Mouse (Mus musculus) spleen, adult 12 weeks (tissue): ENCODE results near the gene Dars.

ENCODE experiments used
- DNase-seq: peaks from one replicate; pipeline ENCODE4 v3.0.0; 2022; ENCODE audit warnings: low spot score

Dars gene

DNA sequence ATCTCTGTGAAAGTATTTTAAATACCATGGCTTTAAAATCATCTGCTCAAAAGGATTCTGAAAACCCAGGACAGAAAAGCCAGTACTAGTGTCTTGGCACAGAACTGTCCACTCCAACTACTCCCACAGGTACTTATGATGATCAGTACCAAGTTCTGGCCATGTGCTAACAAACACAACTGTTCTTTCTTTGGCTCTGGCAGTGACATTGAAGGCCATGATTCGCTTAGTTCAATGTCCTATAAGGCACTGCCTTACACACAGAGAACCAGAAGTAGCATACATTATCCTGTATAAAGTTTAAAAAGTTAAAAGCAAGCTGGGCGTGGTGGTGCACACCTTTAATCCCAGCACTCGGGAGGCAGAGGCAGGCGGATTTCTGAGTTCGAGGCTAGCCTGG, 6.0 kb downstream of the Dars start:
- no peak for DNase-seq

DNA sequence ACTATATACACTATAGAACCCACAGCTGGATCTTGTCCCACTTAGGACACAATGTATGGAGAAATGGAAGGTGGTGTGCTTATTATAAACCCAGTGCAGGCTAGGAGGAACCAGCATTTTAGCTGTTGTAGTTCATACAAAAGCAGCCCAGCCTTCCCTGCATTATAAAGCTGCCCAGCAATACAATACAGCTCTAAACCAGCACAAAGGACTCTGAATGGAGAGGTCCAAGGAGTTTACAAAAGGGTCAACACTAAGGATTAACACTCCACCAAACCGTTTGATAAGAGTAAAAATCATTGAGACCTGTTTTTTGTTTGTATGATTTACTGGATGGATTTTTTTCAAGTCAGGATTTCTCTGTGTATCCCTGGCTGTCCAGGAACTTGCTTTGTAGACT, 10.3 kb downstream of the Dars start:
- no peak for DNase-seq

GRCm38 (mm10) chr1:128405675-128406074, 11.5 kb downstream of the Dars start:
- DNase-seq: no peak

DNA sequence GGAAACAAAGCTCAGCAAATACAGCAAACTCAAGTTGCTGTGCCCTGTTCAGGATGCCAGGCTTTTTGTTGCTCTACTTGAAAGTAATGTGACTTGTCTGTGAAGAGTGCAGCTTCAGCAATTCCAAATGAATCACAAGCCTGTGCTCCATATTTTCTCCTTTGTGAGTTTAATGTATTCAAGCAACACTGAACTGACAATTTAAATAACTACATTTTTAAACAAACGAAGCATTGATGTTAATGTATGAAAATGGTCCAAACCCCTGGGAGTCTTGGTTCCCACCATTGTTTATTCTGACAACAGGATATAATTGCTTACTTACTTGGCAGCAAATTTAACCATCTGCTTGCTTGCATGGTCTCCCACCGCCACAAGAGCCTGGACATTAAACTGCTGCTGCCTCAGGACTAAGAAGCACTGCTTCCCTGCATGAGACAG, 12.1 kb downstream of the Dars start:
- DNase-seq: no peak

DNA sequence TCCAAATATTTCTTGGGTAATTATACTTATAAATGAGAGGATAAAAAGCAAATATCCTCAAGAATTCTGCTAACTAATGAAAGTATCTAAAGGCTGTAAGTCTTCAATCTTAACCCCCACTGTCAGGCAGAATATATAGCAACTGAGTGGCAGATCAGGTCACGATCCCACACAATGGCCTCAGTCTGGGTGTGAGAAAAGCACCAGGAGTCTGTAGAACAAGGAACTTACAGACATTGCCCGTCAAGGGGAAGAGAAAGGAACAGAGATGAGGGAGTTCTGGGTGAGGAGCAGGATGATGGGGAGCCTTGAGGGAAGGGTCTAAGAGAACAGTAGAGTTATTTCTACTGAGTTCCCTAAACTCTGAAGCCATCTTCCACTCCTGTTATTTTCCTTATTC, 16.2 kb downstream of the Dars start:
- no peak for DNase-seq

DNA sequence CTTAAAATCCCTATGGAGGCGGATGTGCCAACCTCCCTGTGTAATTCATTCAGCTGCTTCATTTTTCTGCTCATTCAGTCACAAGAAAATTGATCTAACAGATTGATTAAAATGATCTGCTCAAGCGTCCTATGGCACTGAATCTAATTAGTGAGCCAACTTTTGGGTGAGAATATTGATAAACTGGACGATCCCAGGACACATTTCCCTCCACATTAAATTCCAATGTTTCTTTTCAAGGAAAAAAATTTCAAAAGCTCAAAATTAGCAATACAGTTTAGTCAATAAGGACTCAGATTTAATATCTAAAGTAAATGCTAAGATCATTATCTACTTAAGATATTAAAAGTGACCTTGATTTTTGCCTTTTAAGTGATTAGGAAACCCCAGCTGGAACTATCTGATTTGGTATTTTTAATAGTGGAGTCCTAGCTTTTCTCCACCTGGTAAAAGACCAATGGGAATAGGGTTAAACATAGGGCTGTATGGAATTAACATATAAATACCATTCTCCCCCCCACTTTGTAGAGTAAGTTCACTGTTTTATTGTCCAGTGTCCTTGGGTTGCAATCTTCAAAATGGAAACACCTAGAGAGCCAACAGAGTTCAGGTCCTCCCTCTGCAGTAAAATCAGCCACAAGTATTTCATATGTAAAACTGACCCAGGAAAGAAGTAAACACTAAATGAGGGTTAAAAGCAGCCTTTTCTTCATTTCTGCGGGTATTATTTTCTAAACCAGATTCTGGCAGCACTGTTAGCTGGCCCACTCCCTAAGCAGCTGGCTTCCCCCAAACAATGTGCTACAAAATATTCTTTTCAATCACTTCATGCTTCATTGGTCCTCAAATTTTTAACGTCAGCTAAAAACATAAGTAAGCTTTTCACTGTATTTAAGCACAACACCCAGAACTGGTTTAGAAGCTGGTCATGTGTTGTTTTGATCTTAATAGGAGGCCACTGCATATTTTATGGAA, 16.9 kb downstream of the Dars start:
- DNase-seq: no peak

GRCm38 (mm10) chr1:128398738-128399445, 18.3 kb downstream of the Dars start:
- DNase-seq: no peak

DNA sequence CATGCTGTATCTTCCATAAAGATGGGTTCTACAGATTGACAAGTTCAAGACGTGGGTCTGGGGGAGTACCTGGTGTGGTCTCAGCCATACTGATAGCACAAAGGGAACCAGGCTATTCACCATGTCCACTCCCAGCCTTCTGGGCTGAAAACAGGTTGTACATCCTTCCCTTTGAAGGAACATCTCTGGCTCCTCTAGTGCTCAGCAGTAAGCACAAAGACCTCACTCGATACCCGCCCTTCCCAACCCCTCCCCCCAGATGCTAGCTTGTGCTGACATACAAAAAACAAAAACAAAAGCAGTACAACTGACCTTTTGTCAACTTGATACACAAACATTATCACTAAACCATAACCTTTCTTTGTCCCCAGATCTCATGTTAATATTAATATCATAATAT, 22.5 kb downstream of the Dars start:
- DNase-seq: no peak

- DNase-seq: no peak
These were observed 24.8 kb downstream of the Dars start for GRCm38 (mm10) chr1:128392382-128392781.

GRCm38 (mm10) chr1:128386487-128386886, 30.7 kb downstream of the Dars start:
- no peak for DNase-seq

DNA sequence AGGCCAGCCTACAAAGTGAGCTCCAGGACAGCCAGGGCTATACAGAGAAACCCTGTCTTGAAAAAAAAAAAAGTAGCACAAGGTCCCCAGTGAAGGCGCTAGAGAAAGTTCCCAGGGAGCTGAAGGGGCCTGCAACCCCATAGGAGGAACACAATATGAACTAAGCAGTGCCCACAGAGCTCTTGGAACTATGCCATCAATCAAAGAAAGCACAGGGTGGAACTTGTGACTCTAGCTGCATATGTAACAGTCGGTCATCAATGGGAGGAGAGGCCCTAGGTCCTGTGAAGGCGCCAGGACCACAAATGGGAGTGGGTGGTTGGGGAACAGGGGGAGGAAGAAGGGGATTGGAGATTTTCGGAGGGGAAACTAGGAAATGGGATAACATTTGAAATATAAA, 40.3 kb downstream of the Dars start:
- DNase-seq: no peak

- no peak for DNase-seq
These were observed 44.9 kb downstream of the Dars start for GRCm38 (mm10) chr1:128372143-128372860.

DNA sequence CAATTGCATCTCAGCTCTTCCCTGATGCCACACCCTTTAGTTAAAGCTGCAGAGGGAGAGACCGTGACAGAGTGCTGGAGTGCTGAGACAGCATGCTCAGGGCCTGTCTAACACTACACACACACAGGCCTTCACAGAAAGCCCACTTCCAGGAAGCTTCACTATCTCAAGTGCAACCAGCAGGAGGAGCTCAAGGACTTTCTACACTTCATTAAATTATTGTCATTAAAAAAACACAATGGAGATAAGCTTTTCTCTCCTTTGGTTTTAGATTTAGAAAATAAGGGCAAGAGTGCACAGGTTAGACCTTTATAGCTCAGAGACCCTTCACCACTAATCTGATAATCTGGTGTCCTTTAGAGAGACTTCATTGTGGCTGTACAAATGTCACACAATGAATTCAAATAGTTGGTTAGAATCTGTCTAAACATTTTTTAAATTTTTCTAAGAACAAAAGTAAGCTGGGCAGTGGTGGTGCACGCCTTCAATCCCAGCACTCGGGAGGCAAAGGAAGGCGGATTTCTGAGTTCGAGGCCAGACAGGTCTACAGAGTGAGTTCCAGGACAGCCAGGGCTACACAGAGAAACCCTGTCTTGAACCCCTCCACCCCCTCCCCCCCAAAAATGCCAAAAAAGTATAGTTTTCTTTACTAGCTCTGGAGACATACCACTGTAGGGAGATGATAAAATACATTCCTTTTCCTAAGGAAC, 48.3 kb downstream of the Dars start:
- peak; percentile 14 for DNase-seq

DNA sequence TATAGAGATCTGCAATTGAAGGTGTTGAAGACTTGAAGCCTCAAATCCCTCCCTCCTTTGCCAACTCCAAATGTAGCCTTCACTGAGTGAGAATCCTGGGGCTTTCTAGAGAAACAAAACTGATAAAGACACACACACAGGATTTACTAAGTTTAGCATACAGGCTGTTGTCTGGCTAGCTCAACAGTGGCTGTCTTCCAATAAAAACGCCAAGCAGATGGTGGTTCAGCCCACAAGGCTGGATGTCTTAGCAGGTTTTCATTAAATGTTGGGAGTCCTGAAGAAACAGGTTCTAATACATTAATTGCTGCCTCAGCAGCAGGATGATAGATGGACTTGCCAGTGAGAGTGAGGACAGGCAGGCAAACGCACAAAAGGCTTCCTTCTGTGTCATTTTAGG, 56.6 kb downstream of the Dars start:
- no peak for DNase-seq

GRCm38 (mm10) chr1:128359554-128360376, 57.4 kb downstream of the Dars start, which contains the start of gene Mcm6:
Mcm6 (minus strand) TSS chr1:128359664.
- DNase-seq: peak; percentile 85

DNA sequence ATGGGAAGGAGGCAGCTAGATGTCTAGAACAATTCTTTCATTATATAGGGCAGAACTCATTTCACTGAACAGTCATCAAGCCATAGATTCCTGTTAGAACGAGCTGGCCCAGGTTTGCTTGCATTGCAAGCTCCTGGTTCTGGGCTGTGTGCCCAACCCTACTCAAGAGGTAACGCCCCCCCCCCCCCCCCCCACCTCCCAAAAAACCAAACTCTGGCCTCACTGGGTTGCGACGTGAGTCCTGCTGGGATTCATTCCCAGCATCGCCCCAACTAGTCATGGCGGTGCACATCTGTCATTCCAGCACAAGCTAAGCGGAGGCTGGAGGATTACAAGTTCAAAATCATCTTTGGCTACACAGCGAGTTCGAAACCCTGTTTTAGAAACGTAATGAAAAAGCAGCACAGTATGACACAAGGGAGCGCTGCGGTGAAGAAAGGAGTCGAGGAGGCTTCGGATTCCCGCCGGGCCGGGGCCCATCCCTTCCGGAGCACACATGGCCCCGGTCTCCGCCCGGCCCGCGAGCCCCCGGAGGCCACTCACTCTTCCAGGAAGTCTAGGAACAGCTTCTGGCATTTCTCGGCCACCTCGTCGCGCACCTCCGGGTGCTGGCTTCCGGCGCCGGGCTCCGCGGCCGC, 58.1 kb downstream of the Dars start:
- no peak for DNase-seq

DNA sequence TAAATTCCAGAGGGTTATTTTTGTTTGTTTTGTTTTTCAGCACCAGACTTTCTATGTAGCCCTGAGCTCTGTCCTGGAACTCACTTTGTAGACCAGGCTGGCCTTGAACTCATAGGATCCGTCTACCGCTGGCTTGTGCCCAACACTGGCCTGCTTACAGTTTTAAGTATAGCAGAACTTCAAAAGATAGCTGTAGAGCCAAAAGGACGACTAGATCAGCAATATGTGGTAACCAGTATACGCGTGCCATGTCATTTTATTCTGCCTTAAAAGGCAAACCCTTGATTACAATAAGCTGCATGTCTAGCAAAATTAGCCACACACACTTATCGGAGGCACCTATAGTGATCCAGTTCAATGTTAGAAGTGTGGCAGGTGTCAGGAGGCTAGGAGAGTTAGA, 58.9 kb downstream of the Dars start:
- no peak for DNase-seq

- no peak for DNase-seq
These were observed 59.7 kb downstream of the Dars start for GRCm38 (mm10) chr1:128357452-128357851.

- no peak for DNase-seq
These were observed 64.1 kb downstream of the Dars start for GRCm38 (mm10) chr1:128353092-128353491.

GRCm38 (mm10) chr1:128344232-128344631, 72.9 kb downstream of the Dars start:
- no peak for DNase-seq
